Mouse (Mus musculus): ENCODE results near the gene Syn2. TPM values are rescaled to one million over a fixed set of nuclear protein-coding genes. Genes with fewer than 3 reads are reported as not detected.
A peak's percentile ranks its signal among the peaks of the same experiment; 100 is the strongest.

Syn2 gene
- 3.3 and 3.5 TPM in 2 replicates for polyA plus RNA-seq (2015; fragmentation: Nextera tagmentation; extraction: Ambion mirVana)

GRCm38 (mm10) chr6:115134501-115135331 is at the start of gene Syn2:
Syn2 (plus strand) TSS chr6:115134902.
- WGBS: under 1% methylated on average over 74 of the region's 75 CpGs
- Histone ChIP-seq H3K4me3 (replicated peaks) (peak within 1 kb of the TSS; percentile 69), H3K27ac (no peak within 1 kb of the TSS), H3K9ac (peak within 1 kb of the TSS; percentile 57), H3K4me2 (replicated peaks) (peak within 1 kb of the TSS; percentile 98), H3K36me3 (no peaks in the 10 kb centered on the region), H3K9me3 (no peaks in the 10 kb centered on the region), H3K27me3 (replicated peaks) (peaks cover 8% of the 10 kb centered on the region), H3K4me1 (replicated peaks) (peaks cover 8% of the 10 kb centered on the region)
- peak; percentile 99 for ATAC-seq

- Histone ChIP-seq H3K27ac (no peak overlapping the region), H3K9ac (no peak overlapping the region), H3K36me3 (no peaks in the 10 kb centered on the region), H3K4me1 (replicated peaks) (no peaks in the 10 kb centered on the region), H3K9me3 (no peaks in the 10 kb centered on the region), H3K4me2 (replicated peaks) (no peak overlapping the region), H3K27me3 (replicated peaks) (no peaks in the 10 kb centered on the region), H3K4me3 (replicated peaks) (no peak overlapping the region)
- 66% methylated on average over 9 of the region's 9 CpGs for WGBS
- no peak for ATAC-seq
Measured at GRCm38 (mm10) chr6:115085274-115085841, 49.3 kb upstream of the Syn2 start.

- Histone ChIP-seq H3K36me3 (no peaks in the 10 kb centered on the region), H3K27me3 (replicated peaks) (no peaks in the 10 kb centered on the region), H3K4me2 (replicated peaks) (no peak overlapping the region), H3K27ac (no peak overlapping the region), H3K9ac (no peak overlapping the region), H3K9me3 (no peaks in the 10 kb centered on the region), H3K4me1 (replicated peaks) (no peaks in the 10 kb centered on the region), H3K4me3 (replicated peaks) (no peak overlapping the region)
- 48% methylated on average over 7 of the region's 7 CpGs for WGBS
- peak; percentile 86 for ATAC-seq
Measured at GRCm38 (mm10) chr6:115088314-115089106, 46.2 kb upstream of the Syn2 start.

- no peak overlapping the region for H3K4me2 ChIP-seq (replicated peaks)
- no peak overlapping the region for H3K27ac ChIP-seq
- no peaks in the 10 kb centered on the region for H3K4me1 ChIP-seq (replicated peaks)
- no peak for ATAC-seq
- no peaks in the 10 kb centered on the region for H3K36me3 ChIP-seq
- no peak overlapping the region for H3K4me3 ChIP-seq (replicated peaks)
- 36% methylated on average over 1 of the region's 1 CpGs for WGBS
- H3K9ac ChIP-seq: no peak overlapping the region
- no peaks in the 10 kb centered on the region for H3K9me3 ChIP-seq
- H3K27me3 ChIP-seq (replicated peaks): no peaks in the 10 kb centered on the region
Measured at GRCm38 (mm10) chr6:115091737-115092136, 43.0 kb upstream of the Syn2 start.

GRCm38 (mm10) chr6:115102542-115102941 is 32.2 kb upstream of the Syn2 start:
- Histone ChIP-seq H3K9ac (no peak overlapping the region), H3K9me3 (no peaks in the 10 kb centered on the region), H3K4me3 (replicated peaks) (no peak overlapping the region), H3K4me1 (replicated peaks) (no peaks in the 10 kb centered on the region), H3K4me2 (replicated peaks) (no peak overlapping the region), H3K36me3 (no peaks in the 10 kb centered on the region), H3K27me3 (replicated peaks) (no peaks in the 10 kb centered on the region; the same call in 1 of the 2 replicates), H3K27ac (no peak overlapping the region)
- WGBS: 56% methylated on average over 4 of the region's 4 CpGs
- no peak for ATAC-seq

GRCm38 (mm10) chr6:115111426-115111825 is 23.3 kb upstream of the Syn2 start:
- Histone ChIP-seq H3K36me3 (no peaks in the 10 kb centered on the region), H3K9me3 (no peaks in the 10 kb centered on the region), H3K4me1 (replicated peaks) (no peaks in the 10 kb centered on the region), H3K4me3 (replicated peaks) (no peak overlapping the region), H3K4me2 (replicated peaks) (no peak overlapping the region), H3K27me3 (replicated peaks) (no peaks in the 10 kb centered on the region), H3K27ac (no peak overlapping the region), H3K9ac (no peak overlapping the region)
- WGBS: 72% methylated on average over 1 of the region's 1 CpGs
- no peak for ATAC-seq

- H3K9me3 ChIP-seq: no peaks in the 10 kb centered on the region
- no peak overlapping the region for H3K4me3 ChIP-seq (replicated peaks)
- no peak for ATAC-seq
- no peak overlapping the region for H3K27ac ChIP-seq
- 79% methylated on average over 4 of the region's 4 CpGs for whole genome bisulfite sequencing
- no peak overlapping the region for H3K9ac ChIP-seq
- no peaks in the 10 kb centered on the region for H3K36me3 ChIP-seq
- H3K4me1 ChIP-seq (replicated peaks): no peaks in the 10 kb centered on the region
- no peak overlapping the region for H3K4me2 ChIP-seq (replicated peaks)
- no peaks in the 10 kb centered on the region for H3K27me3 ChIP-seq (replicated peaks)
Measured at GRCm38 (mm10) chr6:115122181-115122580, 12.5 kb upstream of the Syn2 start.

GRCm38 (mm10) chr6:115123262-115124201 is 11.2 kb upstream of the Syn2 start:
- no peaks in the 10 kb centered on the region for H3K4me1 ChIP-seq (replicated peaks)
- ATAC-seq: peak; percentile 65; the same call in 1 of the 2 replicates
- H3K4me2 ChIP-seq (replicated peaks): peak overlapping the region; percentile 30
- no peaks in the 10 kb centered on the region for H3K9me3 ChIP-seq
- H3K27me3 ChIP-seq (replicated peaks): no peaks in the 10 kb centered on the region
- no peak overlapping the region for H3K4me3 ChIP-seq (replicated peaks)
- WGBS: 27% methylated on average over 10 of the region's 10 CpGs
- no peak overlapping the region for H3K9ac ChIP-seq
- H3K36me3 ChIP-seq: no peaks in the 10 kb centered on the region
- H3K27ac ChIP-seq: no peak overlapping the region

- 74% methylated on average over 2 of the region's 2 CpGs for WGBS
- H3K27ac ChIP-seq: no peak overlapping the region
- no peak overlapping the region for H3K4me2 ChIP-seq (replicated peaks)
- H3K9ac ChIP-seq: no peak overlapping the region
- H3K4me1 ChIP-seq (replicated peaks): no peaks in the 10 kb centered on the region
- no peaks in the 10 kb centered on the region for H3K9me3 ChIP-seq
- H3K27me3 ChIP-seq (replicated peaks): no peaks in the 10 kb centered on the region; the same call in 1 of the 2 replicates
- no peak for ATAC-seq
- no peaks in the 10 kb centered on the region for H3K36me3 ChIP-seq
- H3K4me3 ChIP-seq (replicated peaks): no peak overlapping the region
Measured at GRCm38 (mm10) chr6:115124675-115125357, 9.9 kb upstream of the Syn2 start.

- 89% methylated on average over 1 of the region's 1 CpGs for WGBS
- Histone ChIP-seq H3K9ac (no peak overlapping the region), H3K9me3 (no peaks in the 10 kb centered on the region), H3K4me2 (replicated peaks) (no peak overlapping the region), H3K36me3 (no peaks in the 10 kb centered on the region), H3K27me3 (replicated peaks) (no peaks in the 10 kb centered on the region; the same call in 1 of the 2 replicates), H3K27ac (no peak overlapping the region), H3K4me3 (replicated peaks) (no peak overlapping the region), H3K4me1 (replicated peaks) (no peaks in the 10 kb centered on the region)
- no peak for ATAC-seq
Measured at GRCm38 (mm10) chr6:115125358-115125720, 9.4 kb upstream of the Syn2 start.

- Histone ChIP-seq H3K9ac (no peak overlapping the region), H3K27ac (no peak overlapping the region), H3K36me3 (no peaks in the 10 kb centered on the region), H3K4me3 (replicated peaks) (no peak overlapping the region), H3K4me1 (replicated peaks) (no peaks in the 10 kb centered on the region), H3K9me3 (no peaks in the 10 kb centered on the region), H3K27me3 (replicated peaks) (no peaks in the 10 kb centered on the region; the same call in 1 of the 2 replicates), H3K4me2 (replicated peaks) (no peak overlapping the region)
- ATAC-seq: 0 out of 2 replicates have a peak, but pooled peaks have one; percentile 51
- WGBS: 29% methylated on average over 2 of the region's 2 CpGs
Measured at GRCm38 (mm10) chr6:115126232-115126785, 8.4 kb upstream of the Syn2 start.

All from intestine, embryonic 15.5 days (tissue).